In genomic region chr5:38550221-38550768, GRCm38 (mm10) we compare ENCODE assay signal across 13 mouse cellular contexts. TPM values are rescaled to one million over a fixed set of nuclear protein-coding genes. Genes with fewer than 3 reads are reported as not detected.
DNase-seq lines count a peak whose midpoint lies in the region; ATAC-seq and TF ChIP-seq lines count a peak whose summit lies in the region.
"Had no signal": no experiment of that assay in that cellular context is flagged by ENCODE, and none has a peak within 500 bp of the region (broad histone marks: within the 10 kb centered on the region; RNA-seq: fewer than 3 reads in every experiment).

No protein-coding gene starts in this region.

- H3K9ac ChIP-seq in kidney, embryonic 16.5 days (replicated peaks; ENCODE audit: low read length), result no peak overlapping the region
- no peak overlapping the region for H3K9ac ChIP-seq in intestine, embryonic 14.5 days (ENCODE audit: low read length)

- peak overlapping the region; percentile 43 for H3K27ac ChIP-seq in gastrocnemius, adult 2 months
- H3K27ac ChIP-seq in kidney, embryonic 16.5 days (ENCODE audit: low read length), result peak overlapping the region; percentile 71
- peak overlapping the region; percentile 80 for H3K27ac ChIP-seq in intestine, embryonic 14.5 days (ENCODE audit: low read depth)
- H3K27ac ChIP-seq: macrophage had no signal

- H3K36me3 ChIP-seq in kidney, embryonic 16.5 days (ENCODE audit: insufficient read depth, low read length), result peaks cover 77% of the 10 kb centered on the region
- H3K36me3 ChIP-seq in intestine, embryonic 14.5 days (ENCODE audit: control insufficient read depth, insufficient read depth, low read length), result peaks cover 84% of the 10 kb centered on the region

- no peak for TF ChIP-seq CTCF in gastrocnemius, adult 2 months (IDR thresholded peaks at IDR 0.05)

- DNase-seq in gastrocnemius, adult 2 months, result no peak
- DNase-seq in gastrocnemius, postnatal 4 days (ENCODE audit: low spot score in 2 of 2), result no peak
- DNase-seq in kidney, adult 9 months, result no peak
- DNase-seq in 3T3-L1 (ENCODE audit: low read depth, low spot score), result peak; percentile 59
- no peak for DNase-seq in intestine, embryonic 14.5 days (ENCODE audit: low spot score)
- DNase-seq in left cerebral cortex, adult 11 months (ENCODE audit: low spot score), result no peak
- no peak for DNase-seq in testis, postnatal 10 days (ENCODE audit: low spot score)
- DNase-seq: adrenal gland, adult 2 months; B cell, adult 2 months; kidney, adult 2 months; right cerebral cortex, postnatal 14 days had no signal

- no peak overlapping the region for H3K4me3 ChIP-seq in gastrocnemius, adult 2 months
- H3K4me3 ChIP-seq in kidney, embryonic 16.5 days (ENCODE audit: low read length), result no peak overlapping the region
- no peak overlapping the region for H3K4me3 ChIP-seq in intestine, embryonic 14.5 days (ENCODE audit: low read depth, low read length)

- H3K27me3 ChIP-seq in kidney, embryonic 16.5 days (ENCODE audit: insufficient read depth, low read length), result no peaks in the 10 kb centered on the region
- H3K27me3 ChIP-seq in intestine, embryonic 14.5 days (replicated peaks; ENCODE audit: control insufficient read depth, insufficient read depth, low read length), result no peaks in the 10 kb centered on the region

- H3K4me1 ChIP-seq in kidney, embryonic 16.5 days (ENCODE audit: insufficient read depth, low read length), result peaks cover 19% of the 10 kb centered on the region; the same call in 1 of the 2 replicates
- H3K4me1 ChIP-seq in intestine, embryonic 14.5 days (replicated peaks; ENCODE audit: control insufficient read depth, insufficient read depth, low read length), result peaks cover 33% of the 10 kb centered on the region

- no peak overlapping the region for H3K4me2 ChIP-seq in kidney, embryonic 16.5 days (replicated peaks; ENCODE audit: low read depth, low read length)
- no peak overlapping the region; the same call in 1 of the 2 replicates for H3K4me2 ChIP-seq in intestine, embryonic 14.5 days (ENCODE audit: low read length)

- 83% methylated on average over 1 of the region's 1 CpGs for WGBS in kidney, embryonic 16.5 days
- 72% methylated on average over 1 of the region's 1 CpGs for WGBS in intestine, embryonic 14.5 days

- intact Hi-C loops in gastrocnemius, adult 2 months (cut with DNase I), result no loop called here

- no peak for ATAC-seq in kidney, embryonic 16.5 days (ENCODE audit: low FRiP score, low TSS enrichment)
- ATAC-seq in intestine, embryonic 14.5 days (replicated peaks; ENCODE audit: low FRiP score, low TSS enrichment, low read depth), result no peak

- no peaks in the 10 kb centered on the region for H3K9me3 ChIP-seq in kidney, embryonic 16.5 days (ENCODE audit: low read length)
- H3K9me3 ChIP-seq in intestine, embryonic 14.5 days (ENCODE audit: control insufficient read depth, low read length), result no peaks in the 10 kb centered on the region

RNA-seq across cellular contexts. Expression of gene Wdr1, which starts 12.7 kb away (rescaled TPM):
- total RNA-seq in gastrocnemius, adult 2 months (2021), result 10 to 100 TPM; 42.7 to 64.8 TPM
- total RNA-seq in gastrocnemius, postnatal 4 days (2021), result 100 to 1,000 TPM; 205 to 211 TPM
- polyA plus RNA-seq in kidney, embryonic 16.5 days (2015; fragmentation: Nextera tagmentation; extraction: Ambion mirVana), result 236 and 251 TPM in 2 replicates
- 246 and 275 TPM in 2 replicates for polyA plus RNA-seq in intestine, embryonic 14.5 days (2014; fragmentation: Nextera tagmentation; extraction: Ambion mirVana)

RNA-seq across cellular contexts. Expression of gene Slc2a9, which starts 47.4 kb away (rescaled TPM):
- under 1 TPM; 0.20 to 0.25 TPM for total RNA-seq in gastrocnemius, adult 2 months (2021)
- 1 to 10 TPM; 1.4 to 2.4 TPM for total RNA-seq in gastrocnemius, postnatal 4 days (2021)
- 1.8 and 2.4 TPM in 2 replicates for polyA plus RNA-seq in kidney, embryonic 16.5 days (2015; fragmentation: Nextera tagmentation; extraction: Ambion mirVana)
- 0.40 and 1.2 TPM in 2 replicates for polyA plus RNA-seq in intestine, embryonic 14.5 days (2014; fragmentation: Nextera tagmentation; extraction: Ambion mirVana)
